Mouse (Mus musculus) CD4-positive naive resting alpha-beta T cell, adult 76 days (primary cell): ENCODE results near the gene Flrt2. TPM values are rescaled to one million over a fixed set of nuclear protein-coding genes. Genes with fewer than 3 reads are reported as not detected.

Experiments used
- total RNA-seq: library from RNA; stranded (reverse); gene quantifications from one replicate; pipeline ENCODE4 v1.2.4, GENCODE M21; 2023

Gene Flrt2
- total RNA-seq, result not detected

GRCm38 (mm10) chr12:95691961-95692767 lies at the start of gene Flrt2:
Gene Flrt2 (plus strand): TSS chr12:95692226.

